Mouse (Mus musculus): ENCODE results near the gene Itga2b. TPM values are rescaled to one million over a fixed set of nuclear protein-coding genes. Genes with fewer than 3 reads are reported as not detected.
A peak's percentile ranks its signal among the peaks of the same experiment; 100 is the strongest.

Itga2b gene
- total RNA-seq, 4 experiments from 2014 or later, result 2.2 to 7.8 (median 3.2) TPM

DNA sequence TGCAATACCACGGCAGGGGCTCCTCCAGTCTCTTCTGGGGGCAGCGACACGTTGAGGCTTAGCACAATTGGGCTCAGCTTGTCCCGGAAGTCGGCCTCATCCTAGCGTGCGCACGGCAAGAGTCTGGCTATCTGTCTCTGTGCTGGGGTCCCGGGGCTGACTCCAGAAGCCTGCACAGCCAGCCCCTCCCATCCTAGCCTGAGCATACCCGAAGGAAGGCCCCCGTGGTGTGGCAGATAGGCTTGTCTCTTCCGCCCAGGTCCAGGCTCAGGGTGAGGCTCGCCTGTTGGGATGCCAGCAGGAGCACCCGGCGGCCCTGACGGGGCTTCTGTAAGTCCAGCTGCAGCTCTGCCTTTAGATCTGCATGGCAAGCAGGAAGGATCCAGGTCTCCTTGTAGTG, 9.4 kb downstream of the Itga2b start:
- no peak for DNase-seq (ENCODE audit: low spot score in 2 of 2)

DNA sequence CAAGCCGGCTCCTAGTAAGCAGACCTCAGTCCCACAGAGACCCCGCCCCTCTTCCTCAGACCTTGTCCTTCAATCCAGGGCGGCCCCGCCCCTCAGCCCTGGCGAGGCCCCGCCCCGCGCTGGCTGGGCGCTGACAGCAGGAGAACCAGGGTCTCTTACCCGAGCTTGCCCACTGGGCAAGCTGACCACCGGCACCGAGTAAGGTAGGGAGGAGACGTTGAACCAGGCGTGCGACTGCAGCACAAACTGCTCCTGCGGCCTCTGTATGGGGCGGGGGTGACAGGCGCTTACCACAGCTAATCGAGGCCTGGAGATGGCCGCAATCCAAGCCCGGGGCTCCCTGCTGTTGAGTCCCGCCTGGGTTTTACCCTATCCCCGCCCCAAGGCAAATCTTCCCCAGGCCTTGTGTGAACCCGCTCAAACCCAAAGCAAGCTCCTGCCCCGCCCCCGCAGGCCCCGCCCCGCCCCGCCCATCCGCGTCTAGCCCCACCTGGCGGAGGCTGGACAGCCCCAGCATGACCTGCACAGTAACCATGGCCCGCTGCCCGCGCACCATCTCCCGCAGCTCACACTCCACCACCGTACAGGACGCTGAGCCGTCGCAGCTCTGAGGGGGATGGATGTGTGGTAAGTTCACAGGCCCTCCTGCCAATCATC, 14.1 kb downstream of the Itga2b start:
- DNase-seq (ENCODE audit: low spot score in 2 of 2), result peak; percentile 29 to 57

DNA sequence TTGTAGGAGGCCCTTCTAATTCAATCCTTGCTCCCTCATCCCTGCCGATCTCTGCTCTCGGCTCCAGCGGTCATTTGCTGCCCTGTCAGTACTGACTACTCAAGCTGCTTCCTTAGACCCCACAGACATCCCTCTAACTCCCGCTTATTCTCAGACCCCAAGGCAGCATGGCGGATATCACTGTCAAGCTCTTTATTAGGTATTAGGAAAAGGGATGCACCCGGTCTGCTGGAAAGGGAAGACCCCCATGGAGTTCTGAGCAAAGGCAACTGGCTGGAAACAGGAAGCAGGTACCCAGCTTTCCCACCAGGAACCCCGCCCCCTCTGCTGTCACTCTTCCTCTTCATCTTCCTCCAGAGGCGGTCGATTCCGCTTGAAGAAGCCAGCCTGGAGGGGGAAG, 16.8 kb downstream of the Itga2b start:
- no peak for DNase-seq (ENCODE audit: low spot score in 2 of 2)

DNA sequence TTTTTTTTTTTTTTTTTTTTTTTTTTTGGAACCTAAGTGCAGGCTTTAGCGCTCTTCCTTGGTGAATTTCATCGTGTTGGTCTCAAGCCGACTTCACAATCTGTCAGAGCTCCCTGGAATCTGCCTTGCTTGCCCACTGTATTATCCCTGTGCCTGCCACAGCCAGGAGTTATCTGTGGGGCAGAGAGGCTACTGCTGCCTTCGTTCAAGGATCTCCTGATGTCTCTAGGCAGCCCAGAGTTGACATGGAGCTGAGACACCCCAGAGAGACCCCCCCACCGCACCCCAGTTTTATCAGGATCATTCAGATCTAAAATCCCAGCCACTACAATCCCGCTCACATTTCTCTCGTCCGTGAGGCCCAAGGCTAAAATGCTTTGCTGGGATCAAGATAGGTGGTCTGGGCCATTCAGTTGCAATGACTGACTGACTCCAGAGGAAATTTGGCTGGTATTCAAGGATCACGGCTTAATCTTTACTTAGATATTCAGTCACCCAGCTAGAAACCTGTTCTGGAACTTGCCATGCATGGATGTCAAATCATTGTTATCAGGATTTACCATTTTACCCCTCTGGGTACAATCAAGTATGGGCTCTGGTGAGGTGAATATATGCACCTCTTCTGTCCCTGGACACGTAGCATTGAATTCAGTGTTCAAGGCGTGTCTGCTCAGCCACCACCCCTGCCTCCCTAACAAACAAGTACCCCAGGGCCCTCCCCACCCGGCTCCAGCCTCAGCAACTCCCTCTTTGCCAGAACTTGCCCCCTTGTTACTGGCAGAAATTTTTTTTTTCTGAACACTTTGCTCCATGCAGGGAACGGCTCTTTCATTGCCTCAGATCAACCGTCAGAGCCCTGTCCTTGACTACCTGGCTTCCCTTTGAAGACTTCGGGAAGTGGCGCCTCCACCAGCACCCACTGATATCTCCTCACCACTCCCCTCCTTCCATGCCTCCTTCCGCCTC, 20.6 kb downstream of the Itga2b start:
- no peak for DNase-seq (ENCODE audit: low spot score in 2 of 2)

DNA sequence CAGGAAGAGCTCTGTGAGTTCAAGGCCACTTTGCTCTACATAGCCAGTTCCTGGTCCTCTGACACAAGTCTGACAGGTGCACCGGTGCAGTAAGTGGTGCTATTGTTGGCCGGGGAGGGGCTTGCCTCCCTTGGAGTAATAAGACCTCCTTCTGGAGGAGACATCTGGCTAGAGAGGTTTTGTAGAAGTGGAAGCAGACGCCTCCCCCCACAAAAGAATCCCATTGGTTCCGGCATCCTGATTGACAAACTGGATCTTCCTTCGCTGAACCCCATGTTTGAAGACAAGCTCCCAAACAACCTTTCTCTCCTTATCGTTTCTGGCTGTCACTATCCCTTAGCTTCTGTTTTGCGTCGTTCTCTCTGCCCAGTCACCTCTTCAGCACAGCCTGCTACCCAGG, 21.6 kb downstream of the Itga2b start:
- DNase-seq (ENCODE audit: low spot score in 2 of 2), result peak; percentile 28 to 40

DNA sequence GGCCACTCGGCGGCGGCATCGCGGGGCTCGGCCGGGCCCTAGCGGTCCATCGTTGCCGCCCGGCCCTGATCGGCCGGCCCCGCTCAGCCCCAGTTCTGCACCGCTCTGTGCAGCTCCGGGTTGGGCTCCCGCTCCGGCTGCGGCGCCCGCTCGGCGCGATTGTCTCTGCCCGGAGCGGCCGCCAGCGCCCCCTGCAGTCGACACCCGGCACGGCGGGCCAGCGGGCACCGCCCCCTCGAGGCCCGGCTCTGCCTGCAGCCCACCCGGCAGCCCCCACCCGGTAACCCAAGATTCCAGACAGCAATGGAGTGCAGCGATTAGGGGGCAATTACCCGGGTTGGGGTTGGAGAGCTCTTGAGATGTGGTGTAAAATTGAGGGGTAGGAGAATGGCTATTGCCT, 22.4 kb downstream of the Itga2b start, which contains the start of gene Fam171a2:
Gene Fam171a2, minus strand, starts transcription at position 186 of the 400 bp plus-strand sequence.
- peak; percentile 50 to 79 for DNase-seq (ENCODE audit: low spot score in 2 of 2)

DNA sequence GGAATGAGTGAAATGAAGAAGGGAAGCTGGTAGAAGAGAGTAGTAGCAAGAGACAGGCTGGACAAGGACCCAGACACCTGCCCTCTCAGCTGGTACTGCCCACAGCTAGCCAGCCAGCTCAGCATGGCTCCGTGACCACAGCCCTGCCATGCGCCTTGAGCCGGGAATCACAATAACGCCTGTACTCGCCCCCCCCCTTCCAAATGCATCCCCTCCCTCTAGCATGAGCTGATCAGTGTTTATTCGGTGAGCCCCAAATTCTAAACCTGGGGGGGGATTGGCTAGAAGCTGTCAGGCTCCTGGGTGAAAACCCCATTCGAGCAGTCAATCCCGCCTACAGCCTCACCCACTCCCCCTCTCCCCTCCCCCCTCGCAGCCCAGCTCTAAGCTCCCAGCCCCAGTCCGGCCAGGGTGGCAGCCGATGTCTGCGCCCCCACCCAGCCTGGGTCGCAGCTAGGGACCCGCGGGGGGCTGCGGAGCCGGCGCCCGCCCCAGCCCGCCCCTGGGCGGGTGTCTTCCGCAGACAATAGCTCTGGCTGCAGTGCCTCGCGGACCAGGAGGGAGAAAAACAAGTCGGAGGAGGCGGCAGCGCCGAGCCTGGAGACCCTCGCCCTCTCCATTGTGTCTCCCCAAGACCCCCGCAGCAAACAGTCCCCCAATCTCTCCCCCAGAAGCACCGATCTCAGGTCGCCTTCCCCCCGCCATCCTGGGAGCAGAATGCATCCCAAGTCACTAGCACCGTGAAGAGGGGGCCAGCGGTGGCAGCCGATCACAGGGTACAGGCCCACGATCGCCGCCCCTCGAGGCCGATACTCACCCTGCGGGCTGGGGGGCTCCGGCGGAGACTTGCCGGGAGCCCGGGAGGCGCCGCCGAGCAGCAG, 23.1 kb downstream of the Itga2b start:
- DNase-seq (ENCODE audit: low spot score in 2 of 2), result no peak

DNA sequence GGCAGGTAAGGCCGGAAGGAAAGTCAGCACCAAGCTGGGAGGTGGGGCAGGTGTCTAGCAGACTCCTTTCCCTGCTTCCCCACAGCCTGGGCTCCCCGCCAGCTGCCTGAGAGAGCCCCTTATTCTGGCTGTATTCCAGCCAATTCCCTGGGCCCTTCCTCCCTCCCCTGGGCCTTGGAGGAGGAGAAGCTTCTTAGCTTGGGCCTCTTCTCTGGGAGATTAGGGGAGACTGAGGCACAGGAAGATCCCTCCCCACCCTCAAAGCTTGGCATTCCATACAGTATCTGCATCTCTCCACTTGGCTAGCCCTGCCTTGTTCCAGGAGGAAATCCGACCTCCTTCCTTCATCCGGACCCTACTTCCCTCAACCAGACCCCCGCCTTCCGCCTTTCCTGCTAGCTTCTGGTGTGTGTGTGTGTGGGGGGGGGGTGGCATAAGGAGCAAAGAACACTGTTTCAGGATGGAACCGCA, 24.0 kb downstream of the Itga2b start:
- DNase-seq (ENCODE audit: low spot score in 2 of 2), result peak in 1 of 2 experiments; percentile 41

DNA sequence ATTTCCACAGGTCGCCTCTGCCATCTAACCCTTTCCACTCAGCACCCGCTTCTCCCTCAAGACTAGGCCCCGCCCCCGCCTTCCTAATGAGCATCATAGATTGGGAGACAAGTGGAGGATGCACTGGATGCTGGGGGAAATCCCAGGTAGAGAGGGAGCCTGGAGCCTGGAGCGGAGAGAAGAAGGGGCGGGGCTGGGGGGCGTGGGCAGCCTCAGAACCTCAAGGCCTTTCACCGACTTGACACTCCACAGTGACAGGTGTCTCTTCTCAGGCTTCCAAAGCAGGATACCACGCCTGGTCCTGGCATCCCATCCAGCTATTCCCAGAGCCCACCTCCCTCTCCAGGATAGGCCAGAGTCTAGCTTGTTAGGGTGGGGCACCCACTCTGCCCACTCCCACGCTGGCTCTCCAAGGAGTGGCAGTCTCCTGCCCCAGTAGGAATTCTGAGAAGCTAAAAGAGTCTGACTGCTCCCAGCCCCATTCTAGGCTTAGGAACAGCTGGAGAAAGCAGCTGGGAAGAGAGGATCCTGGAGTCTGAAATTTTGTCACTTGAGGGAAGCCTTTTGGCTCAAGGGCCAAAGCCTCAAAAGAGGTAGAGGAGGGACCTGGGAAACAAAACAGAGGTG, 24.5 kb downstream of the Itga2b start:
- peak in 1 of 2 experiments; percentile 69 for DNase-seq (ENCODE audit: low spot score in 2 of 2)

DNA sequence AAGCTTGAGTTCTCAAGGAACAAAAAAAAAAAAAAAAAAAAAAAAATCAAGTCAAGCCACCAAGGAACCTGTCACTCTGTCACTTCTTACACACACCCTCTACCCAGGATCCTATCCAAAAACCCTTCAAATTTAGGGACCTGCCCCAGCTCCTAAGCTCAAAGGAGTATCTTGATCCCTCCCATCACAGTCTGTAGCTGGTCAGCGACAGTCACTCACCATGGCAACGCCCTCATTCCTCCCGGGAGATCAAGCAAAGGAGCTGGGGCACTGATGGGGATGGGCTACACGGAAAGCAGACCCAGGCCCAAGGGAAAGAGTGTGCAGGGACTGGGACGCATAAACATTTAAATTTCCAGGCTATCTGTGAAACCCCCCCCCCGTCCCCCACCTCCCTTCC, 25.1 kb downstream of the Itga2b start:
- no peak for DNase-seq (ENCODE audit: low spot score in 2 of 2)

DNA sequence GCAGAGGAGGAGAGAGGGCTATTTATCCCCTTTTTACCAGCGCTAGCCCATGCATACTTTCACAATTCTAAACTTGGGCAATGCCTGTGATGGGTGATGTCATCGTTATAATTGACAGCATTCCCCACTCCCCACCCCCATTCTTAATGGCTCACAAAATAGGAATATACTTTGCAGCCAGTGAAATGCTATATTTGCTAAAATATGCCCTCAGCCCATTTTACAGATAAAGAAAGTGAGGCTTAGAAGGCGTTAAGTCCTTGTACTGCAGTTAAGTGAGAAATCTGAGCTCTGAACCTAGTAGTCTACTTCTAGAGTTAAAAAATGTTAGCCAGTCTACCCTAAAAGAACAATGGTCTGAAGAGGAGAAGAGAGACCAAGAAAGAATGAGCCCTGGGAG, 25.6 kb downstream of the Itga2b start:
- no peak for DNase-seq (ENCODE audit: low spot score in 2 of 2)

DNA sequence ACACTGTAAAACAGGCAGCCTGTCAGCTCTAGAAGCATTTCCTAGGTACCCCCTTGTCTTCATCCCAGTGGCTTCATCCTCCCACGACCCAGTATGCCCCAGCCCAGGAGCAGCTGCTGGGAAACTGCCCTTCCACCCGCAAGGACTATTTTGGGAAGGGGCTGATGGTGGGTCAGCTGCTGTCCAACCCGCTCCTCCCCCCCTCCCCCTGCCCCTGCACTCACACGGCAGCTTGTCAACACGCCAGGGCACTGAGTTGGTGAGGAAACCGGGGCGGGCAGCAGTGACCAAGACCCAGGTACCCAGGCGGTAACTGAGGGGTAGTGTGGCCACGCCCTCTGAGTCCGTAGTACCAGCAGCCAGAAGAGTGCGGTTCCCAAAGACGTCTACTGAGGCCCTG, 26.2 kb downstream of the Itga2b start:
- DNase-seq (ENCODE audit: low spot score in 2 of 2), result no peak

DNA sequence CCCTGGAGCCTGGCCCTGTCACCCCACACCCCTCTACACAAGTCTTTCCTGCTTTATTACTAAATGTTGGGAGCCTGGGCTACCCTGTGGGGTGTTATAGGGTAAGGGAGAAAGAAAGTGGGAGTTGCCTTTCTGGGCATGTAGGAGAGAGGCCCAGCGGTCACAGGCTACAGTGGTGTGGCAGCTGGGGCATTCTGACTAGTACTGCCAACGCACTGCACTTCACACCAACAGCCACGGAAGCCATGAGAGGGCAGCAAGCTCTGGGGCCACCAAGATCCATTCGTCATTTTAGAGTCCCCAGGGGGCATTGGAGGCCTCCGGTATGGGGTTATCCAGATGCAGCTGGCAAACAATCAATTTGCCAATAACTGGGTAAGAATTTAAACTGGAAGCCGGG, 27.8 kb downstream of the Itga2b start:
- no peak for DNase-seq (ENCODE audit: low spot score in 2 of 2)

DNA sequence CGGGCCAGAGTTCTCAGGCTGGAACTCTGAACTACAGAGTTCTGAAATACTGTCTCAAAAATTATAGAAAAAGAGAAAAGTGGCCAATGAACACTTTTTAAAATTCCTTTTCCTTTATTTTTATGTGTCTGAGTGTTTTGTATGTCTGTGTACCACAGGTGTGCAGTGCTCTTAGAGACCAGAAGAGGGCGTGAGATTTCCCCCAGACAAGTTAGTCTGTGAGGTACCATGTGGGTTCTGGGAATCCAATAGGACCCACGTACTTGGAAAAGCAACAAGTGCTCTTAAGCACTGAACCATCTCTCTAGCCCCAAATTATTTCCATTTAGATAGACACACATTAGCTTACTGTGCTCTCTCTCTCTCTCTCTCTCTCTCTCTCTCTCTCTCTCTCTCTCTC, 28.5 kb downstream of the Itga2b start:
- DNase-seq (ENCODE audit: low spot score in 2 of 2), result no peak

DNA sequence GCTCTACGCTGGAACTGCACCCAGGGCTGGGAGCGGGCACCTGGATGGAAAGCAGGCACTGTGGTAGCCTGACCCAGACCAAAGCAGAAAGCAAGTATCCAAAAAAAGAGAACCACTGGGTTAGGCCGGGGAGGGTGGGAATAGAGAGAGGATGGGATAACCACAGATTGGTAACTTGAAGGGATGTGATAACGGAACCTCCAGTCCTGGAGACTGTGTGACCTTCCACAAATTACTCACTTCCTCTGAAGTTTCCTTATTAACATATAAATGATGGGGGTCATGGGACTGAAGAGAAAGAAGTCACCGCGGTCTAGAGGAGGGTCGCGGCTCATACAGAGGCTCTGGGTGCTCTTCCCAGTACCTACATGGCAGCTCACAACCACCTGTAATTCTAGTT, 29.7 kb downstream of the Itga2b start:
- DNase-seq (ENCODE audit: low spot score in 2 of 2), result no peak

DNA sequence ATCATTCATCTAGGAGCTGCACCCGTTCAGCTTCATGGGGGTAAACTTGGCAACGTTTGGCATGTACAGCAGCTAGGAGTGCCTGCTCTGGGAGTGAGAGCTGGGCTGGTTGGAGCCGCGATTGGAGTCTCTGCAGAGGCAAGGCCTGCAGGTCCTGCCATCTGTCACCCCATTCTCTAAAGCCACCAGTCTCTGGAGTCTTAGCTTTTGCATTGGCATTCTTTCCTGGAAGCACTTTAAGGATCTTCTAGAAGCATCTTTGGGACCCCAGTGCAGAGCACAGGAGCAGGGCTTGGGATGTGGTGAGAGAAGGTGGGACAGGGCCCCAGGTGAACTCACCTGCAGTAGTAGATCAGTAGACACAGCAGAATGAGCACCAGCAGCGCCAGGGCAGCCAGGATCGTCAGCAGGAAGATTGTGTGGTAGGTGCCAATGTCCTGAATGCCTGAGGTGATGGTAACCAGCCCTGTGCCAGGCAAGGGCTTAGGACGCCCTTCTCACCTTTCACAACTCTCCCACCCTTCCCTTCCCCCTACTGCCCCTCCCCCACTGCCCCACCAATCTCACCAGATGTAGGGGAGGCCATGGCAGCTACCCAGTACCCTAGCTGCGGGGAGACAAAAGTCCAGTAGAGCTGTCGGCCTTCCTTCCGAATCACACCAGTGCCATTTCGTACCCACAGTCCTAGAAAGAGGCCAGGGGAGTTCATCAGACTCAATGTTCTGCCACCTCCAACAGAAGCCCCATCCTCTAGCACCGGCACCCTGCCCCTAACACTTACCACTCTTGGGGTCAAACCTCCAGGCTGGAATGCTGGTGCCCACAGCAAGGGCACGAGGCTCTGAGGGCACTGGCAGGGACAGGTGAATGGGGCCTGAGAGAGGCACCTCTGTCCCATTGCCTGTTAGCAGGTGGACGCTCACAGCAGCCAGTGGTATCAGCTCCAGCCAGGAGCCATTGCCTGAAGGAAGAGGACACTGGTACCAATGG, 30.5 kb downstream of the Itga2b start:
- no peak for DNase-seq (ENCODE audit: low spot score in 2 of 2)

DNA sequence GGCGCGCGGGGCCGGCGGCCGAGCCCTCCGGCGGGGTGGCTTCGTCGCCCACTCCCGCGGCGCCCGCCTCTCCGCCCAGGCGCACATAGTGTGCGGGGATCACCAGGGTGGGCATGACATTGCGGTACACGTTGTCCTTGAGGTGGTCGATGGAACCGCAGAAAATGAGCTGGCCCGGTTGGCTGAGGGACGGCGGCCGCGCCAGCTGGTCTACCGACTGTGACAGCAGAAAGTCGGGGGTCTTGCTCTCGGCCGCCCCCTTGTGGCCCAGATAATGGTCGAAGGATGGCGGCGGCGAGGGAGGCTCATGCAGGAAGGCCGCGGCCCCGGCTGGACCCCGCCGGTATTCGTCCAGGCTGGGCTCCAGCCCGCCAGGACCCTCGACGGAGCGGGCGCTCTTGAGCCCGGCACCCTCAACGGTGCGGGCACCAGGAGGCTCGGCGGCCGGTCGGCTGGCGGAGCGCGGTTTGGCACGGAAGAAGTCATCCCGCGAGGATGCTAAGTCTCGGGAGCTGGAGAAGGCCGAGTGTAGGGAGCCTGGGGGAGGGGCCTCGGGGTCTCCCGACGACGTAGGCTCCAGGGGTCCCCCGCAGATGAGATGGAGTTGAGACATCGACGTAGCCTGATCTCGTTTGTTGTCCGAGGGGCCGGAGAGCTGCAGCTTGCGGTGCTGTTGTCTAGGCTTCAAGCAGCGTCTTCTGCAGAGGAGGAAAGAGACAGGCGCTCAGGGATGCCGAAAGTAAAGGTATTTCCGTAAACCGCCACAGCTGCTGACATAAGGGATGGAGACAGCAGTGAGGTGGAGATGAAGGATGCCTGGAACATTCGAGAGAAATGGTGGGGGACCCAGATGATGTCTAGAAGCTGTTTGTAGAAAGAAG, 31.5 kb downstream of the Itga2b start:
- peak; percentile 60 to 75 for DNase-seq (ENCODE audit: low spot score in 2 of 2)
